Mouse (Mus musculus) hindbrain, embryonic 11.5 days (tissue): ENCODE results near the gene Prnp. TPM values are rescaled to one million over a fixed set of nuclear protein-coding genes. Genes with fewer than 3 reads are reported as not detected.

Source experiments
- ATAC-seq: fragments of 200-750 bp; cut with Nextera tagmentation; 2 replicates; pipeline ENCODE4 v1.8.0; 2017; ENCODE audit warnings: mild to moderate bottlenecking, moderate TSS enrichment, moderate library complexity; ENCODE audit not compliant: low FRiP score
- DNase-seq: peaks from one replicate; pipeline ENCODE4 v3.0.0-alpha.2; 2015; ENCODE audit warnings: low spot score
- H3K27ac ChIP-seq: fragments of 300-500 bp; sonication (generic); 2 replicates; pipeline ENCODE4 v1.5.1; 2014; ENCODE audit warnings: mild to moderate bottlenecking, low read depth, low read length
- H3K27me3 ChIP-seq: fragments of 300-500 bp; sonication (generic); 2 replicates; pipeline ENCODE4 v1.6.1; 2014; ENCODE audit warnings: mild to moderate bottlenecking, low read length, moderate library complexity, mixed read lengths; ENCODE audit not compliant: control insufficient read depth, insufficient read depth
- H3K36me3 ChIP-seq: fragments of 300-500 bp; sonication (generic); 2 replicates; pipeline ENCODE4 v1.6.1; 2014; ENCODE audit warnings: mild to moderate bottlenecking, low read length, moderate library complexity, mixed read lengths; ENCODE audit not compliant: control insufficient read depth, insufficient read depth
- H3K4me1 ChIP-seq: fragments of 300-500 bp; sonication (generic); replicated peaks from 2 replicates; pipeline ENCODE4 v1.6.1; 2014; ENCODE audit warnings: low read length, mixed read lengths; ENCODE audit not compliant: control insufficient read depth, insufficient read depth
- H3K4me2 ChIP-seq: fragments of 300-500 bp; sonication (generic); replicated peaks from 2 replicates; pipeline ENCODE4 v1.6.1; 2014; ENCODE audit warnings: mild to moderate bottlenecking, low read depth, low read length
- H3K4me3 ChIP-seq: fragments of 300-500 bp; sonication (generic); 2 replicates; pipeline ENCODE4 v1.5.1; 2014; ENCODE audit warnings: low read depth, low read length
- H3K9ac ChIP-seq: fragments of 300-500 bp; sonication (generic); 2 replicates; pipeline ENCODE4 v1.6.1; 2014; ENCODE audit warnings: low read depth, low read length
- H3K9me3 ChIP-seq: fragments of 300-500 bp; sonication (generic); 2 replicates; pipeline ENCODE4 v1.6.1; 2016; ENCODE audit warnings: low read length; ENCODE audit not compliant: control insufficient read depth
- WGBS: fragments of 180-500 bp; shearing (Covaris S2); extraction: QIAGEN DNeasy Blood & Tissue Kit; methylation state at CpG from one replicate; pipeline ENCODE4 v1.1.7; 2014; 5-methylcytosine and 5-hydroxymethylcytosine counted together
- polyA plus RNA-seq: library from polyadenylated mRNA; unstranded; fragments of >200 nt; fragmentation: Nextera tagmentation; extraction: Ambion mirVana; gene quantifications from 2 replicates; pipeline ENCODE4 v1.2.1, GENCODE M21; 2014

Gene Prnp
- polyA plus RNA-seq, 1 experiment from 2014 or later: 35.1 TPM

- Histone ChIP-seq H3K36me3 (no peaks in the 10 kb centered on the region), H3K4me1 (no peaks in the 10 kb centered on the region), H3K9ac (no peak overlapping the region), H3K4me2 (no peak overlapping the region), H3K9me3 (no peaks in the 10 kb centered on the region), H3K27me3 (no peaks in the 10 kb centered on the region), H3K27ac (no peak overlapping the region), H3K4me3 (no peak overlapping the region)
- peak; percentile 49; the same call in 1 of the 2 replicates for ATAC-seq
- DNase-seq: peak; percentile 76
- WGBS: 39% methylated on average over 8 of the region's 8 CpGs
These were observed 29.8 kb downstream of the Prnp start for GRCm38 (mm10) chr2:131939404-131940111.

GRCm38 (mm10) chr2:131940506-131940905, 30.8 kb downstream of the Prnp start:
- WGBS: 78% methylated on average over 3 of the region's 3 CpGs
- DNase-seq (no peak), ATAC-seq (no peak)
- Histone ChIP-seq H3K4me1 (no peaks in the 10 kb centered on the region), H3K9me3 (no peaks in the 10 kb centered on the region), H3K27ac (no peak overlapping the region), H3K4me3 (no peak overlapping the region), H3K4me2 (no peak overlapping the region), H3K27me3 (no peaks in the 10 kb centered on the region), H3K36me3 (no peaks in the 10 kb centered on the region), H3K9ac (no peak overlapping the region)

GRCm38 (mm10) chr2:131941501-131941900, 31.8 kb downstream of the Prnp start:
- no peak for DNase-seq
- Histone ChIP-seq H3K4me1 (no peaks in the 10 kb centered on the region), H3K27me3 (no peaks in the 10 kb centered on the region), H3K4me2 (no peak overlapping the region), H3K9me3 (no peaks in the 10 kb centered on the region), H3K9ac (no peak overlapping the region), H3K36me3 (no peaks in the 10 kb centered on the region), H3K27ac (no peak overlapping the region), H3K4me3 (no peak overlapping the region)
- WGBS: 76% methylated on average over 6 of the region's 6 CpGs
- no peak for ATAC-seq

- no peak for ATAC-seq
- no peak for DNase-seq
- Histone ChIP-seq H3K36me3 (no peaks in the 10 kb centered on the region), H3K4me2 (no peak overlapping the region), H3K27me3 (no peaks in the 10 kb centered on the region), H3K27ac (no peak overlapping the region), H3K9me3 (no peaks in the 10 kb centered on the region), H3K4me3 (no peak overlapping the region), H3K4me1 (no peaks in the 10 kb centered on the region), H3K9ac (no peak overlapping the region)
- 14% methylated on average over 1 of the region's 1 CpGs for whole genome bisulfite sequencing
These were observed 34.6 kb downstream of the Prnp start for GRCm38 (mm10) chr2:131944370-131944769.

GRCm38 (mm10) chr2:131945225-131945624, 35.5 kb downstream of the Prnp start:
- Histone ChIP-seq H3K4me1 (no peaks in the 10 kb centered on the region), H3K27ac (no peak overlapping the region), H3K27me3 (no peaks in the 10 kb centered on the region), H3K9ac (no peak overlapping the region), H3K9me3 (no peaks in the 10 kb centered on the region), H3K36me3 (no peaks in the 10 kb centered on the region), H3K4me2 (no peak overlapping the region), H3K4me3 (no peak overlapping the region)
- WGBS: 90% methylated on average over 8 of the region's 8 CpGs
- DNase-seq (no peak), ATAC-seq (no peak)

- H3K4me3 ChIP-seq: no peak overlapping the region
- no peak overlapping the region for H3K4me2 ChIP-seq
- H3K9me3 ChIP-seq: no peaks in the 10 kb centered on the region
- 0 out of 2 replicates have a peak, but pooled peaks cover 2% of the 10 kb centered on the region for H3K27me3 ChIP-seq
- no peak overlapping the region for H3K27ac ChIP-seq
- ATAC-seq: no peak
- 88% methylated on average over 6 of the region's 6 CpGs for WGBS
- no peaks in the 10 kb centered on the region for H3K36me3 ChIP-seq
- H3K9ac ChIP-seq: no peak overlapping the region
- no peaks in the 10 kb centered on the region for H3K4me1 ChIP-seq
- no peak for DNase-seq
These were observed 36.0 kb downstream of the Prnp start for GRCm38 (mm10) chr2:131945765-131946164.

- no peak overlapping the region for H3K4me3 ChIP-seq
- no peak for DNase-seq
These were observed 36.6 kb downstream of the Prnp start for GRCm38 (mm10) chr2:131946351-131946750.

GRCm38 (mm10) chr2:131948156-131948555, 38.4 kb downstream of the Prnp start:
- Histone ChIP-seq H3K4me2 (no peak overlapping the region), H3K9me3 (no peaks in the 10 kb centered on the region), H3K4me3 (no peak overlapping the region), H3K4me1 (no peaks in the 10 kb centered on the region), H3K36me3 (no peaks in the 10 kb centered on the region), H3K27ac (no peak overlapping the region), H3K27me3 (peaks cover 8% of the 10 kb centered on the region), H3K9ac (no peak overlapping the region)
- WGBS: 78% methylated on average over 3 of the region's 3 CpGs
- DNase-seq: no peak
- ATAC-seq: no peak

More at GRCm38 (mm10) chr2:131946351-131946750, 36.6 kb downstream of the Prnp start:
- no peaks in the 10 kb centered on the region for H3K4me1 ChIP-seq
- H3K27ac ChIP-seq: no peak overlapping the region
- no peaks in the 10 kb centered on the region for H3K9me3 ChIP-seq
- no peaks in the 10 kb centered on the region for H3K36me3 ChIP-seq
- 0 out of 2 replicates have a peak, but pooled peaks cover 2% of the 10 kb centered on the region for H3K27me3 ChIP-seq
- no peak overlapping the region for H3K4me2 ChIP-seq
- ATAC-seq: no peak
- WGBS: 92% methylated on average over 16 of the region's 16 CpGs
- H3K9ac ChIP-seq: no peak overlapping the region

GRCm38 (mm10) chr2:131948916-131949639, 39.4 kb downstream of the Prnp start:
- Histone ChIP-seq H3K4me3 (no peak overlapping the region), H3K9me3 (no peaks in the 10 kb centered on the region), H3K27ac (no peak overlapping the region), H3K27me3 (peaks cover 17% of the 10 kb centered on the region), H3K4me2 (no peak overlapping the region), H3K9ac (no peak overlapping the region), H3K36me3 (no peaks in the 10 kb centered on the region), H3K4me1 (no peaks in the 10 kb centered on the region)
- ATAC-seq: no peak
- no peak for DNase-seq
- WGBS: 76% methylated on average over 11 of the region's 11 CpGs
